Mouse (Mus musculus) kidney, embryonic 14.5 days (tissue): ENCODE data around the gene Anxa11. TPM values are rescaled to one million over a fixed set of nuclear protein-coding genes. Genes with fewer than 3 reads are reported as not detected.

Source experiments
- ATAC-seq: fragments of 200-750 bp; cut with Nextera tagmentation; 2 replicates; pipeline ENCODE4 v1.8.0; 2017; ENCODE audit warnings: moderate number of reproducible peaks, mild to moderate bottlenecking, moderate TSS enrichment, moderate library complexity; ENCODE audit not compliant: low FRiP score, low TSS enrichment
- H3K27ac ChIP-seq: fragments of 300-500 bp; sonication (generic); 2 replicates; pipeline ENCODE4 v1.5.1; 2014; ENCODE audit warnings: low read depth, mild to moderate bottlenecking, low read length, moderate library complexity, mixed read lengths
- H3K27me3 ChIP-seq: fragments of 300-500 bp; sonication (generic); 2 replicates; pipeline ENCODE4 v1.6.1; 2014; ENCODE audit warnings: mild to moderate bottlenecking, low read length; ENCODE audit not compliant: control insufficient read depth, insufficient read depth
- H3K36me3 ChIP-seq: fragments of 300-500 bp; sonication (generic); 2 replicates; pipeline ENCODE4 v1.6.1; 2014; ENCODE audit warnings: low read length, mixed read lengths; ENCODE audit not compliant: control insufficient read depth, insufficient read depth
- H3K4me1 ChIP-seq: fragments of 300-500 bp; sonication (generic); 2 replicates; pipeline ENCODE4 v1.6.1; 2014; ENCODE audit warnings: low read length, mixed read lengths; ENCODE audit not compliant: control insufficient read depth, insufficient read depth
- H3K4me2 ChIP-seq: fragments of 300-500 bp; sonication (generic); replicated peaks from 2 replicates; pipeline ENCODE4 v1.6.1; 2014; ENCODE audit warnings: low read depth, mild to moderate bottlenecking, low read length
- H3K4me3 ChIP-seq: fragments of 300-500 bp; sonication (generic); 2 replicates; pipeline ENCODE4 v1.5.1; 2014; ENCODE audit warnings: mild to moderate bottlenecking, low read length
- H3K9ac ChIP-seq: fragments of 300-500 bp; sonication (generic); 2 replicates; pipeline ENCODE4 v1.6.1; 2014; ENCODE audit warnings: low read depth, mild to moderate bottlenecking, low read length, moderate library complexity
- H3K9me3 ChIP-seq: fragments of 300-500 bp; sonication (generic); 2 replicates; pipeline ENCODE4 v1.6.1; 2016; ENCODE audit warnings: low read length; ENCODE audit not compliant: control insufficient read depth
- WGBS: fragments of 180-500 bp; shearing (Covaris S2); extraction: QIAGEN DNeasy Blood & Tissue Kit; methylation state at CpG from one replicate; pipeline ENCODE4 v1.1.7; 2014; 5-methylcytosine and 5-hydroxymethylcytosine counted together
- polyA plus RNA-seq: library from polyadenylated mRNA; unstranded; fragments of >200 nt; fragmentation: Nextera tagmentation; extraction: Ambion mirVana; gene quantifications from 2 replicates; pipeline ENCODE4 v1.2.1, GENCODE M21; 2014

The Anxa11 gene
- polyA plus RNA-seq, 1 experiment from 2014 or later, result 44.5 TPM

- Histone ChIP-seq H3K27ac (no peak overlapping the region), H3K9ac (no peak overlapping the region)
- 85% methylated on average over 1 of the region's 1 CpGs for WGBS
These were observed 10.6 kb upstream of the Anxa11 start for GRCm38 (mm10) chr14:25831332-25831731.

GRCm38 (mm10) chr14:25832301-25832700, 9.7 kb upstream of the Anxa11 start:
- H3K36me3 ChIP-seq, result no peaks in the 10 kb centered on the region
- no peaks in the 10 kb centered on the region for H3K9me3 ChIP-seq
- no peaks in the 10 kb centered on the region for H3K4me1 ChIP-seq
- H3K4me2 ChIP-seq, result no peak overlapping the region
- no peak overlapping the region for H3K9ac ChIP-seq
- H3K4me3 ChIP-seq, result no peak overlapping the region
- ATAC-seq, result peak; percentile 65
- no peak overlapping the region for H3K27ac ChIP-seq
- H3K27me3 ChIP-seq, result no peaks in the 10 kb centered on the region
- 8% methylated on average over 14 of the region's 14 CpGs for WGBS

More at GRCm38 (mm10) chr14:25831332-25831731, 10.6 kb upstream of the Anxa11 start:
- no peak overlapping the region for H3K4me3 ChIP-seq
- ATAC-seq, result no peak
- no peaks in the 10 kb centered on the region for H3K27me3 ChIP-seq
- H3K4me1 ChIP-seq, result no peaks in the 10 kb centered on the region
- no peak overlapping the region for H3K4me2 ChIP-seq
- no peaks in the 10 kb centered on the region for H3K9me3 ChIP-seq
- no peaks in the 10 kb centered on the region for H3K36me3 ChIP-seq

GRCm38 (mm10) chr14:25838411-25838810, 3.5 kb upstream of the Anxa11 start:
- Histone ChIP-seq H3K4me3 (no peak overlapping the region), H3K27ac (no peak overlapping the region), H3K4me1 (no peaks in the 10 kb centered on the region), H3K4me2 (no peak overlapping the region), H3K27me3 (no peaks in the 10 kb centered on the region), H3K9me3 (no peaks in the 10 kb centered on the region), H3K36me3 (no peaks in the 10 kb centered on the region), H3K9ac (no peak overlapping the region)
- 64% methylated on average over 8 of the region's 8 CpGs for WGBS
- ATAC-seq, result no peak

GRCm38 (mm10) chr14:25839791-25840190, 2.2 kb upstream of the Anxa11 start:
- H3K27me3 ChIP-seq, result no peaks in the 10 kb centered on the region
- no peak overlapping the region for H3K27ac ChIP-seq
- H3K9ac ChIP-seq, result no peak overlapping the region
- H3K36me3 ChIP-seq, result no peaks in the 10 kb centered on the region
- WGBS, result 64% methylated on average over 7 of the region's 7 CpGs
- H3K4me3 ChIP-seq, result no peak overlapping the region
- H3K9me3 ChIP-seq, result no peaks in the 10 kb centered on the region
- H3K4me1 ChIP-seq, result no peaks in the 10 kb centered on the region
- ATAC-seq, result no peak
- H3K4me2 ChIP-seq, result no peak overlapping the region

GRCm38 (mm10) chr14:25840961-25841360, 995 bp upstream of the Anxa11 start:
- H3K36me3 ChIP-seq, result no peaks in the 10 kb centered on the region
- no peaks in the 10 kb centered on the region for H3K27me3 ChIP-seq
- WGBS, result 10% methylated on average over 7 of the region's 7 CpGs
- H3K4me1 ChIP-seq, result no peaks in the 10 kb centered on the region
- H3K9me3 ChIP-seq, result no peaks in the 10 kb centered on the region
- H3K4me3 ChIP-seq, result no peak overlapping the region
- H3K27ac ChIP-seq, result no peak overlapping the region
- no peak overlapping the region for H3K4me2 ChIP-seq
- no peak overlapping the region for H3K9ac ChIP-seq
- ATAC-seq, result no peak

- Histone ChIP-seq H3K4me1 (no peaks in the 10 kb centered on the region), H3K27ac (no peak overlapping the region), H3K36me3 (no peaks in the 10 kb centered on the region), H3K4me2 (peak overlapping the region; percentile 96), H3K9me3 (no peaks in the 10 kb centered on the region), H3K27me3 (no peaks in the 10 kb centered on the region), H3K4me3 (peak overlapping the region; percentile 79), H3K9ac (no peak overlapping the region)
- whole genome bisulfite sequencing, result 0% methylated on average over 4 of the region's 4 CpGs
- peak; percentile 6; the same call in 1 of the 2 replicates for ATAC-seq
These were observed 377 bp upstream of the Anxa11 start for GRCm38 (mm10) chr14:25841579-25841978.

- ATAC-seq, result no peak
- H3K4me1 ChIP-seq, result peaks cover 6% of the 10 kb centered on the region; the same call in 1 of the 2 replicates
- peak overlapping the region; percentile 65 for H3K9ac ChIP-seq
- H3K4me3 ChIP-seq, result peak overlapping the region; percentile 79
- WGBS, result 1% methylated on average over 12 of the region's 12 CpGs
- H3K4me2 ChIP-seq, result peak overlapping the region; percentile 96
- no peaks in the 10 kb centered on the region for H3K27me3 ChIP-seq
- H3K27ac ChIP-seq, result 0 out of 2 replicates have a peak overlapping the region, but pooled peaks have one; percentile 37
- H3K36me3 ChIP-seq, result no peaks in the 10 kb centered on the region
- H3K9me3 ChIP-seq, result no peaks in the 10 kb centered on the region
These were observed 690 bp downstream of the Anxa11 start for GRCm38 (mm10) chr14:25842688-25843003.

- 92% methylated on average over 4 of the region's 4 CpGs for WGBS
- Histone ChIP-seq H3K27me3 (no peaks in the 10 kb centered on the region), H3K4me1 (peaks cover 13% of the 10 kb centered on the region; the same call in 1 of the 2 replicates), H3K4me3 (no peak overlapping the region), H3K9ac (no peak overlapping the region), H3K27ac (no peak overlapping the region), H3K36me3 (no peaks in the 10 kb centered on the region), H3K9me3 (no peaks in the 10 kb centered on the region), H3K4me2 (no peak overlapping the region)
- no peak for ATAC-seq
These were observed 2.4 kb downstream of the Anxa11 start for GRCm38 (mm10) chr14:25844372-25844771.

GRCm38 (mm10) chr14:25845832-25846383, 4.0 kb downstream of the Anxa11 start:
- H3K27me3 ChIP-seq, result no peaks in the 10 kb centered on the region
- H3K27ac ChIP-seq, result no peak overlapping the region
- H3K36me3 ChIP-seq, result no peaks in the 10 kb centered on the region
- WGBS, result 83% methylated on average over 6 of the region's 6 CpGs
- no peak for ATAC-seq
- H3K4me1 ChIP-seq, result peaks cover 13% of the 10 kb centered on the region; the same call in 1 of the 2 replicates
- no peak overlapping the region for H3K4me2 ChIP-seq
- no peak overlapping the region for H3K4me3 ChIP-seq
- H3K9me3 ChIP-seq, result no peaks in the 10 kb centered on the region
- H3K9ac ChIP-seq, result no peak overlapping the region
